Mouse (Mus musculus): ENCODE data around the gene Sumo3. TPM values are rescaled to one million over a fixed set of nuclear protein-coding genes. Genes with fewer than 3 reads are reported as not detected.

The Sumo3 gene
- polyA plus RNA-seq, 1 experiment from 2014 or later = 324 TPM

GRCm38 (mm10) chr10:77591546-77591945 lies 14.4 kb upstream of the Sumo3 start:
- Histone ChIP-seq H3K27me3 (ENCODE audit: control insufficient read depth, insufficient read depth, low read length) (no peaks in the 10 kb centered on the region), H3K9ac (replicated peaks; ENCODE audit: low read depth, low read length) (no peak overlapping the region), H3K4me1 (ENCODE audit: control insufficient read depth, insufficient read depth, low read length) (peaks cover 8% of the 10 kb centered on the region), H3K9me3 (ENCODE audit: control insufficient read depth, low read depth, low read length) (no peaks in the 10 kb centered on the region), H3K36me3 (ENCODE audit: control insufficient read depth, insufficient read depth, low read length) (peaks cover 57% of the 10 kb centered on the region), H3K4me2 (replicated peaks; ENCODE audit: low read depth, low read length) (no peak overlapping the region), H3K4me3 (ENCODE audit: low read depth, low read length) (no peak overlapping the region), H3K27ac (ENCODE audit: low read length) (no peak overlapping the region)
- WGBS = 69% methylated on average over 6 of the region's 6 CpGs
- ATAC-seq (ENCODE audit: insufficient number of reproducible peaks, insufficient read depth, low FRiP score, low read depth) = no peak

DNA sequence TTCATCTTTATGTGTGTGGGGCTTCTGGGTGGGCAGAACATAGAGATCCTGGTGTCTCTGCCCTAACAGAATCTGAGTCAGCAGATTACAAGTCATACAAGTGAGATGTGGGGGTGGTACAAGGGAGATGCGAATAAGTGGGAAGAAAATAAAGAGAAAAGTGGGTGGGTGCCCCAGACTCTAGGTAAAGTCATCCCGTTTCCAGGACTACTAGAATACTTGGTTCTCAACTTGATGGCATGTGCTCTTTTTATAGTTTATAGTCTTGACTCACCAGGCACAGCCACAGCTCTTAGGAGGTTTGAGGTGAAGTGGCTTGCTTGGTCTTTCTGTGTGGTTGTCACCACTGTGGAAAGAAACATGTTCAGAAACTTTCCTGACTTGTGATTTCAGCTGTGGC lies 9.8 kb upstream of the Sumo3 start:
- H3K27ac ChIP-seq (ENCODE audit: low read length) = no peak overlapping the region
- WGBS = 82% methylated on average over 2 of the region's 2 CpGs
- H3K27me3 ChIP-seq (ENCODE audit: control insufficient read depth, insufficient read depth, low read length) = no peaks in the 10 kb centered on the region
- peaks cover 63% of the 10 kb centered on the region for H3K36me3 ChIP-seq (ENCODE audit: control insufficient read depth, insufficient read depth, low read length)
- H3K4me3 ChIP-seq (ENCODE audit: low read depth, low read length) = no peak overlapping the region
- H3K4me1 ChIP-seq (ENCODE audit: control insufficient read depth, insufficient read depth, low read length) = no peaks in the 10 kb centered on the region; the same call in 1 of the 2 replicates
- no peaks in the 10 kb centered on the region for H3K9me3 ChIP-seq (ENCODE audit: control insufficient read depth, low read depth, low read length)
- no peak overlapping the region for H3K9ac ChIP-seq (replicated peaks; ENCODE audit: low read depth, low read length)
- ATAC-seq (ENCODE audit: insufficient number of reproducible peaks, insufficient read depth, low FRiP score, low read depth) = no peak
- no peak overlapping the region for H3K4me2 ChIP-seq (replicated peaks; ENCODE audit: low read depth, low read length)

GRCm38 (mm10) chr10:77603021-77603420 lies 2.9 kb upstream of the Sumo3 start:
- WGBS = 68% methylated on average over 4 of the region's 4 CpGs
- Histone ChIP-seq H3K4me1 (ENCODE audit: control insufficient read depth, insufficient read depth, low read length) (peaks cover 12% of the 10 kb centered on the region), H3K9me3 (ENCODE audit: control insufficient read depth, low read depth, low read length) (no peaks in the 10 kb centered on the region), H3K4me2 (replicated peaks; ENCODE audit: low read depth, low read length) (no peak overlapping the region), H3K9ac (replicated peaks; ENCODE audit: low read depth, low read length) (no peak overlapping the region), H3K27me3 (ENCODE audit: control insufficient read depth, insufficient read depth, low read length) (no peaks in the 10 kb centered on the region), H3K36me3 (ENCODE audit: control insufficient read depth, insufficient read depth, low read length) (peaks cover 5% of the 10 kb centered on the region), H3K27ac (ENCODE audit: low read length) (no peak overlapping the region), H3K4me3 (ENCODE audit: low read depth, low read length) (no peak overlapping the region)
- no peak for ATAC-seq (ENCODE audit: insufficient number of reproducible peaks, insufficient read depth, low FRiP score, low read depth)

DNA sequence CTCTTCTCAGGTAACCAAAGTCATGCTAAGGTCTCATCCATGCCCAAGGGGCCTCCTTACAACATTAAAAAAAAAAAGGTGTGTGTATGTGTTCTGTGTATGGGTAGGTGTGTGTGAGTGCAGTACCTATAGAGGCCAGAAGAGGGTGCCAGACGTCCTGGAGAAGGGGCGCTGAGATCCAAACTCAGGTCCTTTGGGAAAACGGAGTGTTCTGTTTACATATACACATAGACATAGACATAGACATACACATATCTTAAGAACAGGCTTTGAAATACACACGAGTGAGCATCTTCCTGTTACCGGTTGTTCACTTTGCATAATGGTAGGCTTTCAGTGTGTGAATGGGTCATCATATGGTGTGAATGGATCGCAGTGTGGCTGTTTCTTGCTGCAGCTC lies 1.8 kb upstream of the Sumo3 start:
- 93% methylated on average over 6 of the region's 6 CpGs for WGBS
- H3K4me2 ChIP-seq (replicated peaks; ENCODE audit: low read depth, low read length) = no peak overlapping the region
- H3K9me3 ChIP-seq (ENCODE audit: control insufficient read depth, low read depth, low read length) = no peaks in the 10 kb centered on the region
- no peak overlapping the region for H3K4me3 ChIP-seq (ENCODE audit: low read depth, low read length)
- no peak for ATAC-seq (ENCODE audit: insufficient number of reproducible peaks, insufficient read depth, low FRiP score, low read depth)
- H3K27me3 ChIP-seq (ENCODE audit: control insufficient read depth, insufficient read depth, low read length) = no peaks in the 10 kb centered on the region
- H3K9ac ChIP-seq (replicated peaks; ENCODE audit: low read depth, low read length) = no peak overlapping the region
- peaks cover 12% of the 10 kb centered on the region for H3K4me1 ChIP-seq (ENCODE audit: control insufficient read depth, insufficient read depth, low read length)
- no peak overlapping the region for H3K27ac ChIP-seq (ENCODE audit: low read length)
- no peaks in the 10 kb centered on the region for H3K36me3 ChIP-seq (ENCODE audit: control insufficient read depth, insufficient read depth, low read length)

DNA sequence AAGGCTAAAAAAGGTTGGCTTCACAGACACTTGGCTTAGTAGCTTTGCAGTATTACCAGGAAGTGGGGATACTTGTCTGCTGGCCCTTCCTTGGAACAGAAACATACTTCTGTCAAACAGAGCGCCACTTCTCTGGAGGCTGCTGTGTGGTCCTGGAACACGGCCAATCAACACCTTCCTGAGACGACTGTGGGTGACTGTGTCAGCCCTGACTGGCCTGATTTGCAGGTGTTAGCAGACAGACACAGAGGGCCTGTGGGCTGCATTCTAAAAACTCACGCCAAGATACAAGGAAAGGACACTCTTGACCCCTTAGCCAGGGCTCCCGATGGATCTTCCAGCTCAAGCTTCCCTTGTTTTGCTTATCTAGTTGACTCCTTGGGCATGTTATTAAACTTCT lies 939 bp upstream of the Sumo3 start:
- Histone ChIP-seq H3K4me1 (ENCODE audit: control insufficient read depth, insufficient read depth, low read length) (peaks cover 12% of the 10 kb centered on the region), H3K27ac (ENCODE audit: low read length) (peak overlapping the region; percentile 97; the same call in 1 of the 2 replicates), H3K9ac (replicated peaks; ENCODE audit: low read depth, low read length) (no peak overlapping the region), H3K27me3 (ENCODE audit: control insufficient read depth, insufficient read depth, low read length) (no peaks in the 10 kb centered on the region), H3K4me2 (replicated peaks; ENCODE audit: low read depth, low read length) (no peak overlapping the region), H3K4me3 (ENCODE audit: low read depth, low read length) (no peak overlapping the region), H3K9me3 (ENCODE audit: control insufficient read depth, low read depth, low read length) (no peaks in the 10 kb centered on the region), H3K36me3 (ENCODE audit: control insufficient read depth, insufficient read depth, low read length) (peaks cover 2% of the 10 kb centered on the region)
- no peak for ATAC-seq (ENCODE audit: insufficient number of reproducible peaks, insufficient read depth, low FRiP score, low read depth)
- 66% methylated on average over 5 of the region's 5 CpGs for WGBS

DNA sequence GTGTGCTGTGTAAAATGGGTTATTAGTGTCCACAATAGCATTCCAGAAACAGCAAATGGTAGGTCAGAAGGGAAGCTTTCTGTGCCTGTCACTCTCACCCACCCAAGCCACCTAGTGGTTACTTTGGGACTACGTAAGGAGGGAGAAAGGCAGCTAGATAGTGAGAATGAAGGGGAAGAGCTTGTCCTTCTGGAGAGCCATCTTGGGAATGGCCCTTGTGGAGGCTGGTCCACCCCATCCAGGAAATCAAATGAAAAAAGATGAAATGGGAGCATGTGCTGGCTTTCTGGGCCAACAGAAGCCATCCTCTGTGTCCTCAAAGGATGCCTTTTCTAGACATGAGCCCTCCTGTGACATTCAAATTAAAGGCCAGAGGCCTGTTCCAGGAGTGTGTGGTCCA lies 529 bp upstream of the Sumo3 start:
- Histone ChIP-seq H3K4me1 (ENCODE audit: control insufficient read depth, insufficient read depth, low read length) (peaks cover 12% of the 10 kb centered on the region), H3K9me3 (ENCODE audit: control insufficient read depth, low read depth, low read length) (no peaks in the 10 kb centered on the region), H3K9ac (replicated peaks; ENCODE audit: low read depth, low read length) (no peak overlapping the region), H3K4me2 (replicated peaks; ENCODE audit: low read depth, low read length) (peak overlapping the region; percentile 92), H3K36me3 (ENCODE audit: control insufficient read depth, insufficient read depth, low read length) (peaks cover 7% of the 10 kb centered on the region), H3K4me3 (ENCODE audit: low read depth, low read length) (peak overlapping the region; percentile 55), H3K27ac (ENCODE audit: low read length) (peak overlapping the region; percentile 97), H3K27me3 (ENCODE audit: control insufficient read depth, insufficient read depth, low read length) (no peaks in the 10 kb centered on the region)
- 22% methylated on average over 1 of the region's 1 CpGs for WGBS
- no peak for ATAC-seq (ENCODE audit: insufficient number of reproducible peaks, insufficient read depth, low FRiP score, low read depth)

GRCm38 (mm10) chr10:77606855-77607254 lies 958 bp downstream of the Sumo3 start:
- Histone ChIP-seq H3K9ac (replicated peaks; ENCODE audit: low read depth, low read length) (peak overlapping the region; percentile 55), H3K4me2 (replicated peaks; ENCODE audit: low read depth, low read length) (peak overlapping the region; percentile 92), H3K27me3 (ENCODE audit: control insufficient read depth, insufficient read depth, low read length) (no peaks in the 10 kb centered on the region), H3K27ac (ENCODE audit: low read length) (peak overlapping the region; percentile 97; the same call in 1 of the 2 replicates), H3K4me1 (ENCODE audit: control insufficient read depth, insufficient read depth, low read length) (peaks cover 12% of the 10 kb centered on the region), H3K36me3 (ENCODE audit: control insufficient read depth, insufficient read depth, low read length) (peaks cover 21% of the 10 kb centered on the region), H3K4me3 (ENCODE audit: low read depth, low read length) (peak overlapping the region; percentile 55), H3K9me3 (ENCODE audit: control insufficient read depth, low read depth, low read length) (no peaks in the 10 kb centered on the region)
- peak; percentile 7; the same call in 1 of the 2 replicates for ATAC-seq (ENCODE audit: insufficient number of reproducible peaks, insufficient read depth, low FRiP score, low read depth)
- 31% methylated on average over 7 of the region's 7 CpGs for WGBS

DNA sequence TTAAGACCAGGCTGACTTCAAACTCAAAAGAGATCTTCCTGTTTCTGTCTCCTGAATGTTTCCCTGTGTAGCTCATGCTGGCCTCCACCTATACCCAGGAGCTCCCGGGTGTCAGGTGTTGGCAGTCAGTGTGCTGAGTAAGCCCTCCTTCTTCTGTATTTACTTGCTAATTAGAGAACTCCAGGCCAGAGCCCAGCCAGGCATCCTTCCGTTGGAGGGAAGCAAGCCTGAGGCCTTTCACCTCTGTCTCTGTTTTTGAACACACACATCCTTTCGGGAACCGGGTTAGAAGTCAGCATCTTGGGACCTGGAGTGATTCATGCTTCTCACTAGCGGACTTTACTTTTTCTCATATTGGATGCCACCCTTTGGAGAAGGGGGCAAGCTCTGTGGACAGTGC lies 1.5 kb downstream of the Sumo3 start:
- 66% methylated on average over 5 of the region's 5 CpGs for WGBS
- peaks cover 27% of the 10 kb centered on the region for H3K36me3 ChIP-seq (ENCODE audit: control insufficient read depth, insufficient read depth, low read length)
- H3K4me1 ChIP-seq (ENCODE audit: control insufficient read depth, insufficient read depth, low read length) = peaks cover 12% of the 10 kb centered on the region
- H3K9me3 ChIP-seq (ENCODE audit: control insufficient read depth, low read depth, low read length) = no peaks in the 10 kb centered on the region
- H3K27ac ChIP-seq (ENCODE audit: low read length) = no peak overlapping the region
- H3K4me3 ChIP-seq (ENCODE audit: low read depth, low read length) = peak overlapping the region; percentile 55
- ATAC-seq (ENCODE audit: insufficient number of reproducible peaks, insufficient read depth, low FRiP score, low read depth) = no peak
- no peaks in the 10 kb centered on the region for H3K27me3 ChIP-seq (ENCODE audit: control insufficient read depth, insufficient read depth, low read length)
- peak overlapping the region; percentile 55; the same call in 1 of the 2 replicates for H3K9ac ChIP-seq (replicated peaks; ENCODE audit: low read depth, low read length)
- peak overlapping the region; percentile 92 for H3K4me2 ChIP-seq (replicated peaks; ENCODE audit: low read depth, low read length)

DNA sequence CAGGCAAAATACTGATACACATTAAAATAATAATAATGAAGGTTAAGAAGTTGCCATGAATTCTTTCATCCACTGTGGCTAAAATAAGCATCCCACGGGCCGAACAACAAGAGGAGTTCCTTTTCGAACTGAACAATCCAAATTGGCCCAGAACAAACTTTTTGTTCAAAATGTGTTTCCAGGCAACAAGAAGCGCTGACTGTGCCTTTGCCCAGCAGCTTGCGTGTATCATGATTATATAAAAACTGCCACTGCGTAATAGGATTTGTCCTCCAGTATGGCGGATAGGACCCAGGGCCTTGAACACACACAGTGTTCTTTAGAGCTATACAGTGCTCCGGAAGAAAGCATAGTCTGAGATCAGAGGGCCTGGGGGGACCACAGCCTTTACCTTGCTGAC lies 2.7 kb downstream of the Sumo3 start:
- Histone ChIP-seq H3K27ac (ENCODE audit: low read length) (no peak overlapping the region), H3K9ac (replicated peaks; ENCODE audit: low read depth, low read length) (no peak overlapping the region), H3K36me3 (ENCODE audit: control insufficient read depth, insufficient read depth, low read length) (peaks cover 37% of the 10 kb centered on the region), H3K27me3 (ENCODE audit: control insufficient read depth, insufficient read depth, low read length) (no peaks in the 10 kb centered on the region), H3K4me3 (ENCODE audit: low read depth, low read length) (no peak overlapping the region), H3K4me2 (replicated peaks; ENCODE audit: low read depth, low read length) (no peak overlapping the region), H3K9me3 (ENCODE audit: control insufficient read depth, low read depth, low read length) (no peaks in the 10 kb centered on the region), H3K4me1 (ENCODE audit: control insufficient read depth, insufficient read depth, low read length) (peaks cover 12% of the 10 kb centered on the region)
- WGBS = 85% methylated on average over 8 of the region's 8 CpGs
- no peak for ATAC-seq (ENCODE audit: insufficient number of reproducible peaks, insufficient read depth, low FRiP score, low read depth)

Data from stomach, embryonic 14.5 days (tissue).